Mouse (Mus musculus) ES-E14 (cell line): ENCODE data around the gene Iqch.

Source experiments
- MAFK ChIP-seq: IDR thresholded peaks from 2 replicates; pipeline ENCODE4 v1.6.1; 2014; ENCODE audit warnings: mild to moderate bottlenecking, low read depth, low read length, inconsistent platforms; ENCODE audit not compliant: insufficient read depth
- ZC3H11A ChIP-seq: IDR thresholded peaks from 2 replicates; pipeline ENCODE4 v1.6.1; 2012; ENCODE audit warnings: low read depth, mild to moderate bottlenecking, inconsistent platforms, low read length, borderline replicate concordance
- ZNF384 ChIP-seq: IDR thresholded peaks from 2 replicates; pipeline ENCODE4 v1.6.1; 2012; ENCODE audit warnings: low read depth, low read length, inconsistent platforms

DNA sequence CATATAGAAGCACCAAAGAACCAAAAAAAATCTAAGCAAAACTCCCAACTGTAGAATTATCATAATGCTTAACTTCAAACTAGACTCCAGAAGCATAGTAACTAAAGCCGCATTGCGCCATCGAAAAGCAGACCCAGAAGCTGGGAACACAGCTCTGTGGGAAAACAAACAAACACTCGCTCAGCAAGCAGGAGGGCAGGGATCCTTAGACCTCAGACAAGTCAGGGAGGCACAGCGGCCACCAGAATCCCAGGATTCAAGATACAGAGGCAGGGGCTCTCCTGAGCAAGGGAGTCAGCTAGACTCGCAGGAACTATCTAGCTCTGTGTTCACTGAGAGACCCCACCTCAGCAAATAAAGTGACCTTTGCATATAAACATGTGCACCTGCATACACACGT, 60.4 kb downstream of the Iqch start:
- TF ChIP-seq MAFK (no peak), ZC3H11A (no peak), ZNF384 (no peak)
